Mouse (Mus musculus) layer of hippocampus, postnatal 10 days (tissue): Measurements from ENCODE around the gene Dlst. TPM values are rescaled to one million over a fixed set of nuclear protein-coding genes. Genes with fewer than 3 reads are reported as not detected.

Experiments used
- DNase-seq, 2 experiments: peaks; one replicate each; pipeline ENCODE4 v3.0.0; 2021; ENCODE audit warnings: low spot score in 2 of 2
- long read RNA-seq: library from polyadenylated mRNA; stranded (forward); transcript quantifications from one replicate; pipeline ENCODE4 v2.0.0, GENCODE M21; 2023
- total RNA-seq, 2 experiments: library from RNA; stranded (reverse); gene quantifications; 2 replicates each; pipeline ENCODE4 v1.2.3; 2021

Dlst gene
- total RNA-seq, result 100 to 1,000 TPM; 162 to 167 TPM
- long read RNA-seq, transcript Dlst-201 (15 exons, 2,764 nt), result major isoform, 20 of 54 reads
- long read RNA-seq, partial matches to known transcripts, result 7 of 54 reads
- long read RNA-seq, other reads (novel, unspliced or antisense), result 27 of 54 reads

DNA sequence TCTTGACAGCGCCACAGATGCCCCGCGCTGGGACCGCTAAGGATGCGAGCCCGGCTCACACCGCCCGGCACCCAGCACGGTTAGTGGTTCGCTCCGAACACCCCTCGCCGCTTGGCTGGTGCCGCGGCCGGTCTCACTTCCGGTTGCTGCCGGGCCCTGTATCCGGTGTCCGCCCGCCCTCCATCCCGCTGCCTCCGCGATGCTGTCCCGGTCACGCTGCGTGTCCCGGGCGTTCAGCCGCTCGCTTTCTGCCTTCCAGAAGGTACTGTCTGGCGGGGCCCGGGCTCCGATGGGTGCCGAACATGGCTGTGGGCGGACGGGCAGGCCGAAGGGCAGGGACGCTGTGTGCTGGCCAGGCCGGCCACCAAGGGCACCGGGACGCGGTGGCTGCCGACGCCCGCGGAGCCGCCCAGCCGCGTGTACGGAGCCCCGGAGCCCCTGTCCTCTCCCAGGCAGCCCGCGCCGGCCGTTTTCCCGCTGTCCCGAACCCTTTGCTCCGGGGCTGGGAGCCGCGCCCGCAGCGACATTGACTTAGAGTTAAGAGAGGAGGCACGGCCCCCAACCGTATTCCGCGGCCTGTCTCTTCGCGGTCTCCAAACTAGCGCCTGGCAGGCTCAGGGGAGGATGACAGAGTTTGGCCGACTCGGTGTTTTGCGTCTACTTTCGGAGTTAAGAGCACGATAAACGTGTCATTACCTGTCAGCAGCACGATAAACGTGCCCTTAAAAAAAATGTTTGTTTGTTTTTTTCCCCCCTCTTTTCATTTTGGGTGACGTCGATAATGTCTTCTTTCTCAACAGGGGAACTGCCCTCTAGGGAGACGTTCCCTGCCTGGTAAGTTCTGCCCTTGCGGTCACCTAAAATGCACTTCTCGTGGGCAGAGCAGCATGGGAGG lies at the start of gene Dlst, which contains the start of gene Prox2:
Gene Dlst, plus strand, starts transcription at position 136 of the 895 bp plus-strand sequence.
Gene Prox2, minus strand, starts transcription at position 62 of the 895 bp plus-strand sequence.
- peak; percentile 90 to 91 for DNase-seq

DNA sequence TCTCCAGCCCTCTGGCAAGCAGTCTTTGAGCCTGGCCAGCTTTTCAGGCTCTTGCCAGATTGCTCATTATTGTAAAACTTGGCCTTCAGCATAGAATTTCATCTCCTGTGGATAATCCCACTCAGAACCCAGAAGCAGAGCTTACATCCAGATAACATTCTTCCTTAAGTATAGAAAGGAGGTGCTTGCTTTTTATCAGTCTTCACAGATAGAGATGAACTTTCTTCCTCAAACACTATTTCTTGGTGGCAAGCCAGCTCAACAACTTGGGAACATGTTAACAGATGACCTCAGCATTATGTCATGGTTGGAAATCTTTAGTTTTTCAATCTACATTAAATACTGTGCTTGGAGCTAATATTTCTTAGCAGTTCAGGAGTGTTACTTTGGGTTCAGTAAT lies 39.6 kb upstream of the Dlst start:
- no peak for DNase-seq

DNA sequence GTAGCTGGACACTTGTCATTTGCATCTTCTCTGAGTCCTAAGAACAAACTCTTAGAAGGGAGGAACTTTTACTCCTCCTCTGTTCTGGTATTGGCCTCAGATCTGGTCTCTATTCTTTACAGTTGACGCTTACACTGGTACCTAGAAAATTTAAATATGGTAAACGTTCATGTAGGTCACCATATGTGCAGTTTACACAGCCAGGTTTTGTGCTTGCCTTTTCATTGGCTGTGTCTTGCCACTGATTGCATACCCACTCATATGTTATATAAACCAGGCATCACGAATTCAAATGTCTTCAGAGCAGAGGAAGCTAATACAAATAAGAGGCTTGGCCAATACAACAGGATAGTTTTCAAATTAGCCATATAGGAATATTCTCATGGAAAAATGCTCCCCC lies 33.5 kb upstream of the Dlst start:
- no peak for DNase-seq

GRCm38 (mm10) chr12:85084257-85084656 lies 26.4 kb upstream of the Dlst start:
- no peak for DNase-seq

DNA sequence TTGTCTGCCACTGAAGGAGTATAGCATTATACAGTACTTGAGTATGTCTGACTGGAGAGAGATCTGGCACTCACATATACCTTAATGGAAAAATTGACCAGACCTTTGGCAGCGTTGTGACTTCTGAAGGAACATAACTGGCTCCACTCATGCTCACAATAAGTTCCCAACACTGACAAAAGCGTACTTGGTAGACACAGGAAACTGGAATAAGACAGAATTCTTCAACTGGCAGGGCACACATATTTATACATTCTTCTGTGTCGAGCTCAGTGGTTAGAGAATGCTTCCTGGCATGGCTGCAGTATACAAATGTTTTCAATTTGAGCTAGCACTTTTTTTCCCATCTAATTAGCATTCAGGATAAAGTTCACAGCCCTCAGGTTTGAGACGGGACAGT lies 25.7 kb upstream of the Dlst start:
- no peak for DNase-seq

GRCm38 (mm10) chr12:85087845-85088244 lies 22.8 kb upstream of the Dlst start:
- DNase-seq, result no peak

DNA sequence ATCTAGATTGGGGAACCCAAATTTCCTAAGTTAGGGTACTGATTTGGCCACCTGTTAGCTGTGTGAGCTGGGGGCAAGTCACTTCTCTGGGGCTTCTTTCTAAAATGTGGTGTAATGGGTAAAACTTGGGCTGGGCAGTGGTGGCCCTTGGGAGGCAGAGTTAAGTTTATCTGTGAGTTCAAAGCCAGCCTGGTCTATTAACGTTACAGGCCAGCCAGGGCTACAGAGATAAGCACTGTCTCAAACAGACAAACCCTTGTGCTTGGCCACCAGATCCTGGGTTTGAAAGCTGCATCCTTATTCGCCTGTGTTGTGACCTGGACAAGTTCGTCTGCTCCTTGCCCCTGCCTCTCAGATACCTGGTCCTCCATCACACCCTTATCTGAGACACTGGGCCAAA lies 19.4 kb upstream of the Dlst start:
- DNase-seq, result no peak

- peak; percentile 72 to 80 for DNase-seq
Observed at GRCm38 (mm10) chr12:85092214-85092613, 18.4 kb upstream of the Dlst start.

- DNase-seq, result peak; percentile 35 to 55
Observed at GRCm38 (mm10) chr12:85094010-85094409, 16.6 kb upstream of the Dlst start.

DNA sequence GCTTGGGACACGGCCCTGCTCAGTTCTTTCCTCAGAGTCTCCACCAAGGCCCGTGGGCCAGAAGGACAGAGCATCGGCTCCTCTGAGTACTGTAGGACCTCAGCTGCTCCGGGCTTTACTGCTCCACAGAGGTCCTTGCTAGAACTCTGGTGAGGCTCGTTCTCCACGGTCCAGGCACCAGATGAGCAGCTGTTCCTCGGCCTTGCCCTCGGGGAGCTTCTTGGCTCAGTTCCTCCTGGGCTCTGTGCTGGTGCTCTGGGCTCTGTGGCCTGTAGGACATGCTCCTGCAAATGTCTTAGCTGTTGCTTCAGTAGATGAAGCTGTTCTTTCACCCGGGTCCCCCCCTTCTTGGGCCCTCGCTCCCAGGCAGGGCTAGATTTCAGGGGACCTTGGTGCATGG lies 15.9 kb upstream of the Dlst start:
- DNase-seq, result no peak

DNA sequence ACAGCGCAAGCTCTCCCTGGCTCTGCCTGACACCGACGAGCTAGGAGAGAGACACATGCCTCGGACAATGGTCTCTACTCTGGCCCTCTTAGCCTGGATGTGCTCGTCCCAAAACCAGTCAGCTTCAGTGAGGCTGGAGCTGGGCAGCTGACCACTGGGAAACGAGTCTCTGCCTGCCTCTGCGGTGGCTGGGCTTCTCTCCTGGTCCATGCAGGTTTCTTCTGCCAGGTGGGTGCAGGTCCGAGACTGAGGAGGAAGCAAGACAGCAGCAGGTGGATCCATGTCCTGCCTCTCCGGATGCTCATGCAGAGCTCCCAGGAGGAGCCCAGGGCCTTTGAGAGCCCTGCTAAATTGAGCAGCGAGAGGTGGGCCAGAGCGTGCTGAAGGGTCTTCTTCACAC lies 15.5 kb upstream of the Dlst start:
- DNase-seq, result no peak

DNA sequence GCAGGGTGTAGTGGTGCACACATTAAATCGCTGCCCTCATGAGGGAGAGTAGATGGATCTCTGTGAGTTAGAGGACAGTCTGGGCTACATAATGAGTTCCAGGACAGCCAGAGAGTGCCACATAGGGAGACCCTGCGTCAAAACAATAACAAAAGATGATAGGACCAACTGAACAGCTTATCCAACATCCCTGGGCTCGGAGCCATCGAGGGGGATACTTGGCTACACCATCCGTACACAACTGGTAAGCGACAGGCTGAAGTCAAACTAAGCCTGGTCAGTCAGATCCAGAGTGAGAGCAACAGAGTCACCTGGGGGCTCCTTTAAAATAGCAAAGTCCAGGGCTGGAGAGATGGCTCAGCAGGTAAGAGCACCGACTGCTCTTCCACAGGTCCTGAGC lies 14.8 kb upstream of the Dlst start:
- DNase-seq, result no peak

DNA sequence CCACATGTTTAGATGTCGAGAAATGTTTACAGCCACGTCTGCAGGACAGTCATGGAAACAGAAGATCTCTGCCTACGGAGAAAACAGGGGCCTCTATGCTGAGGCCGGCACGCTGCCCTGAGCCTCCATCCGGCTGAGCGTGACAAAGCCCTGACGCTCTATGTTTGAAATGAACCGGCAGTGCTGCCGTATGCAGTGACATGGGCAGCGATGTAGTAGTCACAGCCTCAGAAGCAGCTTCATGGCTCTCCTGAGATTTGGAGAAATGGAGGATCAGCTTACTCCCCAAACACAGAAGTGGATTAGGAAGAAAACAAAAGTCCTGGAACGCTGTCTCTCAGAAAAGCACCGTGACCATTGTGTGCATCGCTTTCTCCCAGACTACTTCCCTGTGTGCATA lies 9.6 kb upstream of the Dlst start:
- no peak for DNase-seq

DNA sequence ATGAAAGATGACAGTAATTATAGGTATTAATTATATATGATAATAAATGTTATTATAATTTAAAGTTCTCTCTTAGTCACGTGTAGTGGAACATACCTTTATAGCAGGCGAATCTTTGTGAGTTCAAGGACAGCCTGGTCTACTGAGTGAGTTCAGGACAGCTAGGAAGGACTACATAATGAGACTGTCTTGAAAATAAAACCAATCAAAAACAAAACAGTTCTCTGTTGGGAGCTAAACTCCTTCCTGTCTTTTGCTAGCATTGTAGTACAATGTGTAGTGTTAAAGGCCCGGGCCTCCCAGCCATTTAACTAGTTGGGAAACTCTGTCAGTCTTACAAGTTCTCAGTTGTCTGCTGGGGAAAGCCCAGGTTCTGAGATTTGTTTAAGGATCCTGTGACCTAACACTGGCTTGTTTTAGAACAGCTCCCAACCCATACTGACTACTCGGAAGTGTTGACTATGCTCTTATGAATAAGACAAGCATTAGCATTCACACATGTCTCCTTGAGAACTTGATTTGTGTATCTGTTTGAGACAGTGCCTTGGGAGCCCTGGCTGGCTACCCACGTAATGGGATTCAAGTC lies 9.0 kb upstream of the Dlst start:
- no peak for DNase-seq

- DNase-seq, result no peak
Observed at GRCm38 (mm10) chr12:85103096-85103495, 7.5 kb upstream of the Dlst start.

GRCm38 (mm10) chr12:85104789-85105188 lies 5.8 kb upstream of the Dlst start:
- DNase-seq, result no peak

GRCm38 (mm10) chr12:85106292-85106691 lies 4.3 kb upstream of the Dlst start:
- DNase-seq, result no peak

- DNase-seq, result no peak
Observed at GRCm38 (mm10) chr12:85108643-85109042, 2.0 kb upstream of the Dlst start.

DNA sequence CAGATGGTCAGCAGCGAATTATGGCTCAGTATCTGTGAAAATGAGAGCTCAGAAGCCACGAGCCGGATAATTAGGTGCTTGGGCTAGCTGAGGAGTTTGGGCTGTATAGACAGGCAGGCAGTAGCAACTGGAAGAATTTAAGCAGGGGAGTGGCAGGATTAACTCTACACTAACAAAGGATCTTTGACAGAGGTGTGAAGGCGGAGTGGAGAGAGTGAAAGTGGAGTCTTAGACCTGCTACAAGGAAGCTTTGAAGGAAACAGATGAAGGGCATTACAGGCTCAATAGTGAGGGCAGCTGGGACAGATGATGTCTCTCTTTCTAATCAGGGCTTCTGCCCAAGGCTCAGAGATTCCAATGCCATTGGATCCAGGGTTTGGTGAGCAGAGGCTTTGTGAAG lies 1.2 kb upstream of the Dlst start:
- no peak for DNase-seq

DNA sequence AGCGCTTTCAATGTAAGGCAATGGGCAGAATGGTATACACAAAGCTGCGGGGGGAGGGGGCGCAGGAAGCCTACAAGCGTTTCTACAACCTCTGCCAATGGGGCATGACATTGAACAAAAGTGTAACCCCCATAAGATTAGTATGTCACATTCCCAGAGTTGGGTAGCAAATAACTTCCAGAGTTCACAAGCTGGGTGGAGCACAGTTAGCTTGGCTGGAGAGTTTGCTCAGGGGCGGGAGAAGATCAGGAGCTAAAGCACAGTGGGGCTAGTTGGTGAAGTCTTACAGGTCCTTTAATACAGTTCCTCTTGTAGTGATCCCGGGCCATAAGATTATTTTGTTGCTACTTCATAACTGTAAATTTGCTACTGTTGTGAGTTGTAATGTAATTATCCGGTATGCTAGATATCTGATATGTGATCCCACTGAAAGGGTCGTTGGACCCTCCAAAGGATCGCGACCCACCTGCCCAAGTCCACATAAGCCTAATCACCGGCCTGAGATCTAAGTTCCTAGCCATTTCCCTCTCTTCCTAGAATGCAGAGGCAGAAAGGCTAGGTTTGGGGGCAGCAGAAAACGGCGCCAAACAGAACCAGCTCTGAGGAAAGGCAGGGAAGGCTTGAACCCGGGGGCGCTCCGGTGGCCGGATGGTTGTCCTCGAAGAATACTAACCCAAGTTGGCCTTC lies 479 bp upstream of the Dlst start:
- DNase-seq, result no peak

- DNase-seq, result no peak
Observed at GRCm38 (mm10) chr12:85112550-85113251, 2.1 kb downstream of the Dlst start.
